Mouse (Mus musculus): Measurements from ENCODE around the gene Unk. TPM values are rescaled to one million over a fixed set of nuclear protein-coding genes. Genes with fewer than 3 reads are reported as not detected.
A peak's percentile ranks its signal among the peaks of the same experiment; 100 is the strongest.

Unk gene
- polyA plus RNA-seq (2012; rRNA removed), result 48.6 and 54.0 TPM in 2 replicates

- WGBS, result under 1% methylated on average over 67 of the region's 67 CpGs
- TF ChIP-seq CTCF (IDR thresholded peaks at IDR 0.05; ENCODE audit: insufficient read depth, low read length), result no peak
- TF ChIP-seq POLR2A (IDR thresholded peaks at IDR 0.05; ENCODE audit: borderline replicate concordance, extremely low read depth, low read depth, low read length), result peak; percentile 77
- H3K4me3 ChIP-seq (replicated peaks; ENCODE audit: extremely low read depth, low read depth, low read length), result peak within 1 kb of the TSS; percentile 81
- H3K4me1 ChIP-seq (ENCODE audit: control insufficient read depth, insufficient read depth, low read length), result peaks cover 8% of the 10 kb centered on the region
- peak; percentile 97 for DNase-seq
These were observed at the start of gene Unk for GRCm38 (mm10) chr11:116030088-116030897. Gene Unk (plus strand): TSS chr11:116030322.

GRCm38 (mm10) chr11:115982472-115982871 lies 47.6 kb upstream of the Unk start:
- TF ChIP-seq POLR2A (IDR thresholded peaks at IDR 0.05; ENCODE audit: borderline replicate concordance, extremely low read depth, low read depth, low read length) (no peak), CTCF (IDR thresholded peaks at IDR 0.05; ENCODE audit: insufficient read depth, low read length) (no peak)
- WGBS, result 85% methylated on average over 15 of the region's 15 CpGs
- H3K4me1 ChIP-seq (ENCODE audit: control insufficient read depth, insufficient read depth, low read length), result no peaks in the 10 kb centered on the region

DNA sequence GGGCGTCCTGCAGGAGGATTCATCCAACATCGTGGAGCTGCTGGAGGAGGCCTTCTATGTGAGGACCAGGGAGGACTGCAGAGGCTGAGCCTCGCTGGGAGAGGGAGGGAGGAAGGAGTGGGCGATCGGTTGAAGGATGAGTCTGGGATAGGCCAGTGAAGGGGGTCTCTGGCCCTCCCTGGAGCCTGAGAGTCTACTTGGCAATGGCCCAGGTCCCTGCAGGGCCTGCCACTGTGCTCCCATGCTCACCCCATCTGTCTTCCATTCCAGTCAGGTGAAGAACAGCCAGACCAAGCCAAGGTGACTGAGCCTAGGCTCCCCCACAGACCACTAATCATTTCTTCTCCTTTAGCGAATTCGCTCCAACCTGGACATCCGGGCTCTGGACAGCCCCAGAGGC lies 46.8 kb upstream of the Unk start:
- no peaks in the 10 kb centered on the region for H3K4me1 ChIP-seq (ENCODE audit: control insufficient read depth, insufficient read depth, low read length)
- no peak overlapping the region for H3K4me3 ChIP-seq (replicated peaks; ENCODE audit: extremely low read depth, low read depth, low read length)
- TF ChIP-seq CTCF (IDR thresholded peaks at IDR 0.05; ENCODE audit: insufficient read depth, low read length), result no peak
- TF ChIP-seq POLR2A (IDR thresholded peaks at IDR 0.05; ENCODE audit: borderline replicate concordance, extremely low read depth, low read depth, low read length), result no peak
- 82% methylated on average over 8 of the region's 8 CpGs for WGBS
- DNase-seq, result no peak

More at GRCm38 (mm10) chr11:115982472-115982871, 47.6 kb upstream of the Unk start:
- no peak for DNase-seq
- no peak overlapping the region for H3K4me3 ChIP-seq (replicated peaks; ENCODE audit: extremely low read depth, low read depth, low read length)

GRCm38 (mm10) chr11:115989686-115990085 lies 40.4 kb upstream of the Unk start:
- no peak overlapping the region for H3K4me3 ChIP-seq (replicated peaks; ENCODE audit: extremely low read depth, low read depth, low read length)
- H3K4me1 ChIP-seq (ENCODE audit: control insufficient read depth, insufficient read depth, low read length), result no peaks in the 10 kb centered on the region
- no peak for TF ChIP-seq CTCF (IDR thresholded peaks at IDR 0.05; ENCODE audit: insufficient read depth, low read length)
- no peak for TF ChIP-seq POLR2A (IDR thresholded peaks at IDR 0.05; ENCODE audit: borderline replicate concordance, extremely low read depth, low read depth, low read length)
- DNase-seq, result no peak
- WGBS, result 48% methylated on average over 15 of the region's 15 CpGs

- no peaks in the 10 kb centered on the region for H3K4me1 ChIP-seq (ENCODE audit: control insufficient read depth, insufficient read depth, low read length)
- 60% methylated on average over 4 of the region's 4 CpGs for WGBS
- no peak overlapping the region for H3K4me3 ChIP-seq (replicated peaks; ENCODE audit: extremely low read depth, low read depth, low read length)
- no peak for TF ChIP-seq POLR2A (IDR thresholded peaks at IDR 0.05; ENCODE audit: borderline replicate concordance, extremely low read depth, low read depth, low read length)
- no peak for TF ChIP-seq CTCF (IDR thresholded peaks at IDR 0.05; ENCODE audit: insufficient read depth, low read length)
- DNase-seq, result no peak
These were observed 38.0 kb upstream of the Unk start for GRCm38 (mm10) chr11:115992098-115992497.

DNA sequence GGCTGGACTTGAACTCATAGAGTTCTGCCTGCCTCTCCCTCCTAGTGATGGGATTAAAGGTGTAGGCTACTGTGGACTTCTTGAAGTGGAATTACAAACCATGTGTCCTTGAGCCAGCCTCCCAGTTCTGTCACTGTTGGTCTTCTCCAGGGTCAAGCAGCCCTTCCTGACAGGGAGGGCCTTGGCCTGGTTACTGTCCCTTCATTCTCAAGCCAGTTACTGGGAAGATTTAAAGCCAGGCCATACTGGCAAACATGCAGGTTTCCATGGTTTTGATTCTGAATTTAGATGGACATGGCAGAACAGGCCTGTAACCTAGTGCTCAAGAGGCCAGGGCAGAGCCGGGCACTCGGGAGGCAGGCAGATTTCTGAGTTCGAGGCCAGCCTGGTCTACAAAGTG lies 34.9 kb upstream of the Unk start:
- Histone ChIP-seq H3K4me3 (replicated peaks; ENCODE audit: extremely low read depth, low read depth, low read length) (no peak overlapping the region), H3K4me1 (ENCODE audit: control insufficient read depth, insufficient read depth, low read length) (no peaks in the 10 kb centered on the region)
- 95% methylated on average over 3 of the region's 3 CpGs for WGBS
- no peak for DNase-seq
- TF ChIP-seq POLR2A (IDR thresholded peaks at IDR 0.05; ENCODE audit: borderline replicate concordance, extremely low read depth, low read depth, low read length), result no peak
- TF ChIP-seq CTCF (IDR thresholded peaks at IDR 0.05; ENCODE audit: insufficient read depth, low read length), result no peak

- 80% methylated on average over 4 of the region's 4 CpGs for WGBS
- TF ChIP-seq CTCF (IDR thresholded peaks at IDR 0.05; ENCODE audit: insufficient read depth, low read length), result no peak
- no peak for TF ChIP-seq POLR2A (IDR thresholded peaks at IDR 0.05; ENCODE audit: borderline replicate concordance, extremely low read depth, low read depth, low read length)
- Histone ChIP-seq H3K4me1 (ENCODE audit: control insufficient read depth, insufficient read depth, low read length) (no peaks in the 10 kb centered on the region), H3K4me3 (replicated peaks; ENCODE audit: extremely low read depth, low read depth, low read length) (no peak overlapping the region)
- no peak for DNase-seq
These were observed 33.1 kb upstream of the Unk start for GRCm38 (mm10) chr11:115997047-115997446.

- TF ChIP-seq POLR2A (IDR thresholded peaks at IDR 0.05; ENCODE audit: borderline replicate concordance, extremely low read depth, low read depth, low read length) (no peak), CTCF (IDR thresholded peaks at IDR 0.05; ENCODE audit: insufficient read depth, low read length) (no peak)
- WGBS, result 66% methylated on average over 5 of the region's 5 CpGs
- Histone ChIP-seq H3K4me3 (replicated peaks; ENCODE audit: extremely low read depth, low read depth, low read length) (no peak overlapping the region), H3K4me1 (ENCODE audit: control insufficient read depth, insufficient read depth, low read length) (no peaks in the 10 kb centered on the region)
- no peak for DNase-seq
These were observed 32.5 kb upstream of the Unk start for GRCm38 (mm10) chr11:115997662-115998061.

GRCm38 (mm10) chr11:115999027-115999426 lies 31.1 kb upstream of the Unk start:
- DNase-seq, result no peak
- H3K4me1 ChIP-seq (ENCODE audit: control insufficient read depth, insufficient read depth, low read length), result no peaks in the 10 kb centered on the region
- 39% methylated on average over 7 of the region's 7 CpGs for WGBS
- TF ChIP-seq POLR2A (IDR thresholded peaks at IDR 0.05; ENCODE audit: borderline replicate concordance, extremely low read depth, low read depth, low read length) (no peak), CTCF (IDR thresholded peaks at IDR 0.05; ENCODE audit: insufficient read depth, low read length) (no peak)
- no peak overlapping the region for H3K4me3 ChIP-seq (replicated peaks; ENCODE audit: extremely low read depth, low read depth, low read length)

Data from lung, adult 2 months (tissue).